Mouse (Mus musculus) thymus, postnatal 25 days (tissue): ENCODE measurements around the gene Arpin.
A peak's percentile ranks its signal among the peaks of the same experiment; 100 is the strongest.

ENCODE experiments used
- DNase-seq: peaks from one replicate; pipeline ENCODE4 v3.0.0; 2022

Arpin gene

DNA sequence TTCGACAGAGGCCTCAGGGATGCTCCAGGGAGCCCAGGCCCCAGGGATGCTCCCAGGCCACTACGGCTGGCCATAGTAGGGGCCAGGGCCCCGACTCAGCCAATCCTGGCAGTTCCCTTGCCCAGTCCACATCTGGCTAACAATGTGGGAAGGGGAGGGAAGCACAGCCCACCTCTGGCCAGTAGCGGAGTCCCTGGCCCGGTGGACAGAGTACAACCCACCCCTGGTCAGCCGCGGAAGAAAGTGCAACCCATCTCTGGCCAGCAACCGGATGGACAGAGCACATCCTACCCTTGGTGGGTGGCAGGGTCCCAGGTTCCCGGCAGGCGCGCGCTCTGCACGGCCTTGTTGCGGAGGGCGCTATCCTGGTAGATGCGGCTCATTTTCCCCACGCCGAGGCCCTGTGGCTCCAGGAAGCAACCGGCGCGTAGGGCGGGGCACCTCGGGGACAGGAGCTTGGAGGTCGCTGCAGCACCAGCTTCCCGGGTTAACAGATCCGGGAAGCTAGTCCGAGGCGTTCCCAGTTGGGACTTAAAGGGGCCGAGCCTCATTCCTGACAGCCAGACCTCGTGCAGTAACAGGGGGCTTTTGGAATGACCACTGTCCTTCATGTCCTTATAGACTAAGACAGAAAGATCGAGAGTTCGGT lies at the start of gene Arpin:
Arpin (minus strand) TSS at position 498 of the 649 bp plus-strand sequence.
- no peak for DNase-seq

DNA sequence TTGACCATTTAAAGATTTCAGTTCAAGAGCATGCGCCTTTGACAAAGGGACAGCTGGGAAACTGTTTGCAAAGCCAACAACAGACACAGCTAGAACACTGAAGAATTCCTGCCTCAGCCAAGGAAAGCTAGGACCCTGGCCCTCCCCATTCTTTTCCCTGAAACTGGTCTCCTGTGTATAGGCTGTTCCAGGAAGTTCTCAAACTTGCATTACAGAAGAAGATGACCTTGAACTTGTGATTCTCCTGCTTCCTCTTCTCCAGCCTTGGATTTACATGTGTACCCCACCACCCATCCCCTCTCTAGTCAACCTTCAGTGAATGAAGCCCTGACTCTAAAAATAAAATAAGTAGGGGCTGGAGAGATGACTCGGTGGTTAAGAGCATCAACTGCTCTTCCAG lies 40.2 kb upstream of the Arpin start:
- no peak for DNase-seq

DNA sequence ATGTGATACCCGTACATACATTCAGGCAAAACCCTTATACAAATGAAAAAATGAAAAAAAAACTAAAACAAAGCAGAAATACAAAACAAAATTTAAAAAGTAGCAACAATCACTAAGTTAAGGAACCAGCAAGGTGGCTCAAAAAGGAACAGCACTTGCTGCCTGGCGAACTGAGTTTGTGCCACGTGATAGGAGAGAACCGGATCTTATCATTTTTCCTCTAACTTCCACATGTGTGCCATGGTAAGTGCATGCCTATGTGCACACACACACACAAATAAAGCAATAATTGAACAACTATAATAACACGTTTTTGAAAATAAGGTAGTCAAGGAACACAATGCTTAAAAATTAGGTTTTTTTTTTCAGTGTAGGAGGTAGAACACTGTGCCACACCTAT lies 37.0 kb upstream of the Arpin start:
- no peak for DNase-seq

DNA sequence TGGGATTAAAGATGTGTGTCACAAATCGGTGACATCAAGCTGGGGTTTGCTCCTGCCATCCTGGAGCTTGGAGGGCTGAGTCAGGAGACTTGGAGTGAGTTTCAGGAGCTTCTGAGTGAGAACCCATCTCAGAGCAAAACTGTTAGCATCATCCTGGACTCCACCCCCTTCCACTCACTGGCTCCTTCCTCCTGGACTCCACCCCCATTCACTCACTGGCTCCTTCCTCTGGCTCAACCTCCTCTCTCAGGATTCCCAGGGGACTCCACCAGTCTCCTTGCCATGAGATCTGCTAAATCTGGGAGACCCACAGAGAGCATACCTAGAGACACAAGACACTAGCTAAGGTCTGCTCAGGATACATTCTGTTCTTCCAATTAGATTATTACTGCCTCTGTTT lies 35.2 kb upstream of the Arpin start:
- no peak for DNase-seq

DNA sequence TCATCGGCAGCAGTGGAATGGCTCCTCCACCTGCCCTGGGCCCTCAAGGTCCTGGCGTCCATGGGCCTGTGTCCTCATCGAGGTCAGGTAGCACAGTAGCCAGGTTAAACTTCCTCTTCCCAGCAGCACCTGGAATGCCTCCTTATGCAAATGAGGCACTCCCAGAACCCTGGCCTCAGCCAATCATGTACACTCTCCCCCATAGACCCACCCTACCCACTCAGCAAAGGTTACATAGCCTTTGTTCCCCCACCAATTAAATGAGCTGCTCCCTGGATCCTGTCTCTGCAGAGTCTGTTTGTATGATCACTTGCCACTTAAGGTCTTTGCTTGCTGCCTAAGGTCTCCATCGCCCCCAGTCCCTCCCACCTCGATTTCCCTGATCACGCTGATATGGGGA lies 33.2 kb upstream of the Arpin start:
- no peak for DNase-seq

DNA sequence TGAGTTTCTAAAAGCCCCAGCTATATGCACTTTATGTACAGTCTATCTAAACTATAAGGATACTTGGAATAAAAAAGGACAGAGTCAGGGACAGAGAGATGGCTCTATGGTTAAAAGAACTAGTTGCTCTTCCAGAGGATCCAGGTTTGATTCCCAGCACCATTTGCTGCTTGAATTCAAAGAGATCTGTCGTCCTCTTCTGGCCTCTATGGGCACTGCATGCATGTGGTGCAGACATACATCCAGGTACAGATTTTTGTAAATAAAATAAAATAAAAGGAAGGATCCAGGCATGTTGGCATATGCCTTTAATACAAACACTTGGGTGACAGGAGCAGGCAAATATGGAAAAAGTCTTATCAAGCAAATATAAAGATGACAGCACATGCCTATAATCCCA lies 26.4 kb upstream of the Arpin start:
- no peak for DNase-seq

DNA sequence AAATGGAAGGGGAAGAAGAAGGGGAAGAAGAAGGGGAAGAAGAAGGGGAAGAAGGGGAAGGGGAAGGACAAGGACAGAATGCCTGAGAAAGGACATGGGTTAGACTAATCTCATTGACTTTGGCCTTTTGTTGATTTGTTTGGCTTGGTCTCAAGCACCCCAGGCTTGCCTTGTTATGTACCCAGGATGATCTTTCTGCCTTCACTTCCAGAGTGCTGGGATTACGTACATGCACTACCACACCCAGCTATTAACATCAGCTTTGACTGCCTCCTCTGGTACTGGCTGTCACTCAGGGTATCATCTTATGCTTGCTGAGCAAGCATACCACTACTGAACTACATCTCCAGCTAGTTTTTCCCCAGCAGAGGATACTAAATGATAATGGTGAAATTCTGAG lies 21.0 kb upstream of the Arpin start:
- DNase-seq = no peak

DNA sequence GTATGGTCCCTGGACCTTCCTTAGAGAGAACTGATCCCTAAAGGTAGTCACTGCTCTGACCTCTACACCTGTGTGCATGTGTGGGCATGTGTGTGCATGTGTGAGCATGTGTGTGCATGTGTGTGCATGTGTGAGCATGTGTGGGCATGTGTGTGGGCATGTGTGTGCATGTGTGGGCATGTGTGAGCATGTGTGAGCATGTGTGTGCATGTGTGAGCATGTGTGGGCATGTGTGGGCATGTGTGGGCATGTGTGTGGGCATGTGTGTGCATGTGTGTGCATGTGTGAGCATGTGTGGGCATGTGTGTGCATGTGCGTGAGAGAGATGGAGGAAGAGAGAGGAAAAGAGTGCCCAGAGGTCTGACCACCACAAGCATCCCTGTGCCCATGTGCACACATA lies 19.7 kb upstream of the Arpin start:
- DNase-seq = no peak

DNA sequence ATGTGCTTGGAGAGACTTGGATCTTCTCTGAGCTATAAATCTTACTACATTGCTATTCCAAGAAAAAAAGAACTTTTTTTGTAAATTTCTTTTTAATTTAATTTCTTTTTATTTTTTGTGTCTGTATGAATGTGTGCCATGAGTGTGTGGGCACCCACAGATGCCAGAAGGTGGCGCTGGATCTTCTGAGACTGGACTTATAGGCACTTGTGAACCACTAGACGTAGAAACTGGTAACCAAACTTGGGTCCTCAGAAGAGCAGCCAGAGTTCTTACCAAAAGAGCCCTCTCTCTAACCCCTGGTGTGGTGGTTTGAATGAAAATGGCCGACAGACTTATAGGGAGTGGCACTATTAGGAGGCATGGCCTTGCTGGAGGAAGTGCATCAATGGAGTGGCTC lies 15.9 kb upstream of the Arpin start:
- DNase-seq = no peak

DNA sequence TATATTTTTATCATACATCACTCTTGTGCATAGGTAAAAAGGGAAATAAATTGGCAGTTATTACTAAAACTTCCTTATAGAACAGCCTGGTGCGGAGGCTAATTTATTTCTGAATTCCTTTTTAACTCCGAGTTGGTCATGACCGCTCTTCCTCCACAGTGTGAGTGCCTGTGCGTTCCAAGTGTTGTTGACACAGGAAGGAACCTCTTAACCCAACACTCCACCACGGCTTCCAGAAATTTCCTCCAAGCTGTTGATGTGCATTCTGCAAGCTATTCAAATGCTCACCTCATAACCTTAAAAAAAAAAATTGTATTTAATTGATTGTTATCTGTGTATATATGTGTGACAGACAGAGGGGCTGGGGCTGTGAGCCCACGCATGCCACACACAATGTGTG lies 15.1 kb upstream of the Arpin start:
- DNase-seq = no peak

DNA sequence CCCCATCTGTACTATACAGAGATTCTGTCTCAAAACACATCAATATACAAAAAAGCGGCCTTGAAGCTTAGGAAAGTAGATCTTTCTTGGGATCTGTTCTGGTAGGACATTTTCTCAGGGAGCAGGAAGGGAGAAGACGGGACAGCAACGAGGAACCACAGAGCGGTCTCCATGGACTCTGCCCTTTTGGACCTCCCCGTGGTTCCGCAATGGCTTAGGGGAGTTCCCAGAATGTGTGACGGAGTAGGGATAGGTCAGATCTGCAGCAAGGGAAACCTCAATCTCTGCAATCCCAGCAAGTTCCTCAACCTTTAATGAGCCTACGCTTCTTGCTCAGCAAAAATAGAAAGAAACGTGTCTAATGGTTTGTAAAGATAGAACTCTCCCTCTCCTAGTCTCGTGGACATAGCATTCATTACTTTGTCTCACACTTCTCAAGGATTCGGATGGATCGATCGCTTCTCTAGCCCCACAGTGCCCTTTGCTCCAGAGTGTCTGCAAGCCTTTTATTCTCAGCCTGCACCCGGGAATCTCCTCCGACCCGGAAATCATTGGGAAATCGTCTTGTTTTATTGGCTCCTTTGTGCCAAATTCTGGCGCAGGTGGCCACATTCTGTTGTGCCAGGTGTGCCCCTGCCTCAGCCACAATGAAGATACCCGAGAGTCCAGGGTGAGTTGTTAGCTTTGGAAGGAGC lies 499 bp upstream of the Arpin start:
- DNase-seq = no peak

DNA sequence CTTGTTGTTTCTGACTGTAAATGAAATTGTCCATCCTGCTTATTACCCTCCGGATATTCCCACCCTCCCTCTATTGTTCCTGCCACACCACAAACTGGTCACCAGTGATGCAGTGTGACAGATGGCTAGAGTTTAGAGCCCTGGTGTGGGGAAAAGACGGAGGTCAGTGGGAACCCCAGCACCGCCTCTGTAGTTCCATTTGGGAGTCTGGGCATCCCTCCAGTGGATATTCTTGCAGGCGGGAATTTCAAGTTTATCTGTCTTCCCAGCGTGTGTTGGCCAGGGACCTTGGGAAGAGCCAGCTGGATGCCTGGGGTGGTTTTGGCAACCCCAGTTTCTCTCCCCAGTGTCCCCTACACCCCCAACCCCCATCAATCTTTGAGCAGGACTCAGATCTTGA lies 698 bp downstream of the Arpin start:
- no peak for DNase-seq

DNA sequence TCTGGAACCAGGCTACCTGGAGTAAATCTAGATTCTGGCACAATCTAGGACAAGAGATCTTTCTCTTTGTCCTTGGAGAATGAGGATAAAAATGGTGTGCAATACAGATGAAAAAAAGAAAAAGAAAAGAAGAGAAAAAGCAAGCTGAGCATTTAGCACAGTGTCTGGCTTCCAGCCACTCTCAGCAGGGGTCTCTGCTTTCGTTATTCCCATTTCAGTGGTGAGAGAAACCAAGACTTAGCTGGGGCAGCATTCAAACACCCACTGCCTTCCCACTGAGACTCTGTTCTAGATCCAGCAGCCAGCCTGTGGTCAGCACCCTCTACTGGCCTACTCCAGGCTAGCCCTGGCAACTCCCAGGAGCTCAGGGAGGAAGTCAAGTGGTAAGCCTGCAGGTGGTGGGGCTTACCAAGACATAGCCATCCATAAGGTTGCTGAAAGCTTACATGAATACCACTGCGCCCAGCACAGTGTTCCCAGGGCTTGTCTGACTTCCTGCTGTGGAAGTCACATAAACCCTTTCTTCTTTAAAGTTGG lies 6.6 kb downstream of the Arpin start:
- DNase-seq = no peak

DNA sequence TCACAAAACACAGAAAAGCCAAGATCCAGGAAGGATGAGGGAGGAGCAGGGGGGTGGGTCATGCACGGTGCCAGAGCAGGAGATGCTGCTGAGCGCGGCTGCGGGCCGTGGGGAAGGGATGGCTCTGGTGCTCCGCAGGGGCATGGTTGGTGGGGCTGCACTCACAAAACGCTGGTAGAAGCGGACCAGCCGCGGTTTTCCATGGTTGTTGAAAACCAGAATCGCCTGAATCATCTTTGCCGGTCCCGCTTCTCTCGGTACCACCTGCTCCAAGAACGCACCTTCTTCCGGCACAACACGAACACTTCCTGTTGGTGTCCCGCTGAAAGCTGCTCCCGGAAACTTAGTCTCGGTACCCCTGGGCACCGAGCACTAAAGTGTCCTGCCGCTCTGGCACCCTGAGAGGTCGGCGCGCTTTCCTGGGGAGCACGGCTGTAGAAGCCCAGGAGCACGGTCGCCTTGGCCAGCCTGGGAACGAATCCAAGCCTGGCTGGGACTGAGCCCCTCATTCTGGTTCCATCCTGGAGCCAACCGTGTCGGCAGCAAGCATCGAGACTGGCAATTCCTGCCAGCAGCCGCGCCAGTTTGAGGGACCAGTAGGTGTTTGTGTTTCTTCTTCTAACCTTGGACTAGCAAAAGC lies 14.7 kb downstream of the Arpin start, which contains the start of gene Ap3s2:
Ap3s2 (minus strand) TSS at position 306 of the 640 bp plus-strand sequence.
- peak; percentile 88 for DNase-seq

DNA sequence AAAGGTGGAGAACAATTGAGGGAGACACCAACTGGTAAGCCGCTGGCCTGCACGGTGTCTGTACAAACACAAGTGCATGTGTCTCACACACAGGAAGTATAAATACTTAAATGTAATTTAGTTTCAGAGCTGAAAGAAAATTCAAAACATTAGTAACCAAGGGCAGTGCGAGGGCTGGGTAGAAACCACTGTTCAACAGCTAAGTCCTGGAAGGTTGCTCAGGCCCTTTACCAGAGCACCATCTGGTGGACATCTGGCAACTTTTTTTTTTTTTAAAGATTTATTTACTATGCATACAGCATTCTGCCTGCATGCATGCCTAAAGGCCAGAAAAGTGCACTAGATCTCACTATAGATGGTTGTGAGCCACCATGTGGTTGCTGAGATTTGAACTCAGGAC lies 20.6 kb downstream of the Arpin start:
- DNase-seq = no peak

DNA sequence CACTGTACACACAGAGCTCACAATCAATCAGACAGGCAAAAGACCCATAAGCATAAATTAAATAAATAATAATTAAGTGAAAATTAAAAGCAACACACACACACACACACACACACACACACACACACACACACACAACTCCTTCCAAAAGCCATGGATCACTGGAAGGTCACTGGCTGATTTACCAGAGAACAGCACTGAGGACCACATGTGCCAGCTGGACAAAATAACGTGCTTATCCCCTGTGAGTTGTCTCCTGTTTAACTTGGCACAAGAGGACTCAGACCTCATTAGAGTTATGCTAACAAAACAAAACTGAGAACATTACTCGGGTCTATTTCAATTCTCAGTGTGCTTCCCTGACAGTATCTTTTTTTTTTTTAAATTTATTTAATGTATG lies 27.8 kb downstream of the Arpin start:
- no peak for DNase-seq

DNA sequence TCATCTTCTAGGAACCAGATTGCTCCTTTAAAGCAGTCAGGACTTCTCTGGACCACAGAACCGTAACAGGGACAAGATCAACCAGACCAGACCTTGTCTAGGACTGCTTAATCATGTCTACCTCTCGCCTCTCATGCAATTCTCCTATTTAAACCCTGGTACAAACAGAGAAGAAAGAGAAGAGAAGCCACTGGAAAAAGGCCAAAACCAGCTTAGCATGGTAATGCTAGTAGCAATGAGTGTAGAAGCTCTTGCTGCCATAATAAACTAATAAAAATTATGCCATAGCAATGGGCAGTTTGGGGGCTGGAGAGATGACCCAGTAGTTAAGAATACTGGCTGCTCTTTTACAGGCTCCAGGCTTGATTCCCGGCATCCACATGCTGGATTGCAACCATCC lies 28.2 kb downstream of the Arpin start:
- no peak for DNase-seq

DNA sequence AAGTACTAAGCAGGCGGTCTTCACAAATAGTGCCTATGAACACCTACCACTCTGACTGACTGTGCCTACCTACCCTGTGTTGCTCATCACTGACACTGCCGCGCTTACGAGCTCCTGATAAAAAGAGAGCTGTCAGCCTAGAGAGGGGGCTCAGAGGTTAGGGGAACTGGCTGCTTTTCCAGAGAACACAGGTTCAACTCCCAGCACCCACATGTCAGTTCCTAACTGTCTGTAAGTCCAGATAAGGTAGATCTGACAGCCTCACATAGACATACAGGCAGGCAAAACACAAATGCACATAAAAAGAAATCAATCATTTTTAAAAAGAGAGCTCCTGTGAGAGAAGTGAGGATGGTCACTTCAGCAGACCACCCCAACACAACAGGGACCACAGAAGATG lies 30.0 kb downstream of the Arpin start:
- no peak for DNase-seq

DNA sequence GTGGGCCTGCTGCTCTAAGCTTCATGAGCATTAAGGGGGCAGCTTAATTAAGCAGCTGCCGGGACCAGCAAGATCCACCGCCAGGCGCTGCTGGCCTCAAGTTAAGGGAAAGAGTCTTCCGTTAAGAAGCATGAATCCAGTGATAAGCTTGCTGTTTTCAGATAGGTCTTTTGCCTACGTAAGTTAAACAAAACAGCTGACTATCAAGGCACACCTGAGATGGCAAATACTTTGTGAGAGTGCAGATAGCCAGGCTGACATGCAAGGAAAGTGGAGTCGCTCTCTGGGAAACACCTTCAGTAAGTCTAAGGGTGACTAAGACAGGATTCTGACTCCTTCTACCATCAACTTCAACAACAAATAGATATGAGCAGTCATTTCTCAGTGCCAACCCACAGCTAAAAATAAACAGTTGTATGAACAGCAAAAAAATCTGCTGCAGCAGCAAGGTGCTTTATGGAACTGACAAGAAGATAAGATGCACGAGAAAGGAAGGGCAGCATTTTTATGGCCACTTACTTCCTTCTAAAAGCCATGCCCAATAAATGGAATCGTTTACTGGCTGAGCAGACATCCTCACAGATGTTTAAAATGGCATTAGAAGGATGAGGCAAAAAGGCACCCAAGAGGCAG lies 31.9 kb downstream of the Arpin start:
- DNase-seq = no peak

DNA sequence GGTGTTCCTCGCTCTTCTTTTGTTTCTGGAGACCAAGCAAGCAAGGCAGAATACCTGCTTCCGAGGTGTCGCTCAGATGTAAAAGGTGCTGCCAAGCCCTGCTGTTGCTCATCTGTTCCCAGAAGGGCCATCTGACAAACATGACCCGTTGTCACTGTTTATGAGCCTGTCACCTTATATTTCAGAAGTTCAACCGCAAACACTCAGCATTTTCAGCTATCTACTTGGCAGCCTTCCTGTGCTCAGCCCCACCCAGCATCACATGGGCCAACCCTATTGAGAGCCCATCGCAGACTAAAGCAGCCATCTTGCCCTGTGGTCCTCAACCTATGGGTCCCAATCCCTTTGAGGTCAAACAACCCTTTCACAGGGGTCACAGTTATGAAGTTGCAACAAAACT lies 34.4 kb downstream of the Arpin start:
- no peak for DNase-seq

DNA sequence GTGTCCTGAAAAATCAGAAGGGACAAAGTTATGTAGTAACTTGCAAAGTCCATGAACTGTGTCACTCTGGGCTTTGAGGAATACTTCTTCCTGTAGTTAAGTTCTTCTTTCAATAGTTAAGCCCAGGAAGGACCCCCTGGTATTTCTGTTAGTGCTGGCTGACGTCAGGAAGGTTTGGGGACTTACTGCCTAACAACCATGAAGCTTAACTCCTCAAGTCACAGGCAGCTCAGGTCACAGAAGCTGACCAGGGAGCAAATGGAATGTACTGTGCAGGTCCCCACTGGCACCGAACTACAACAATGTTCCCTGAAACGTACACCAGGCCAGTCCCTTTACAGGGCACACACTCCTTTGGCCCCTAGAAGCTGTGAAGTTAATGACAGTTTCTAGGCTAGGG lies 39.9 kb downstream of the Arpin start:
- DNase-seq = no peak

DNA sequence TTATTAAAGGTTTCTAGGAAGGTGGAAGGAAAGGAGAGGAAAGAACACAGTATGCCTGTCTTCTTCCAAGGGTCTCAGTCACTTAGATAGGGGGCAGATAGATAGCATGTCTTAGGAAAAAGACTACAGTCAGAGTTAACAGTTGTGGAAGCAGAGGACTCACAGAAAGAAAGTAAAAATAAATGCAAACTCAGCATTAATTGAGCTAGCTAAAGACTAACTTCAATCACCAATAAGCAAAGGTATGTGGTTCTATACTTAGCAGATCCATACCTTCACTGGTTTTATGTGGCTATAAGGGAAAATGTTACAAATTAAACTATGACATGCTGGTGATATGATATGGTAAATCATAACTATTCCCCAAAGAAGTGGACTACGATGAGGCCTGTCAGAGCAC lies 40.4 kb downstream of the Arpin start:
- no peak for DNase-seq

DNA sequence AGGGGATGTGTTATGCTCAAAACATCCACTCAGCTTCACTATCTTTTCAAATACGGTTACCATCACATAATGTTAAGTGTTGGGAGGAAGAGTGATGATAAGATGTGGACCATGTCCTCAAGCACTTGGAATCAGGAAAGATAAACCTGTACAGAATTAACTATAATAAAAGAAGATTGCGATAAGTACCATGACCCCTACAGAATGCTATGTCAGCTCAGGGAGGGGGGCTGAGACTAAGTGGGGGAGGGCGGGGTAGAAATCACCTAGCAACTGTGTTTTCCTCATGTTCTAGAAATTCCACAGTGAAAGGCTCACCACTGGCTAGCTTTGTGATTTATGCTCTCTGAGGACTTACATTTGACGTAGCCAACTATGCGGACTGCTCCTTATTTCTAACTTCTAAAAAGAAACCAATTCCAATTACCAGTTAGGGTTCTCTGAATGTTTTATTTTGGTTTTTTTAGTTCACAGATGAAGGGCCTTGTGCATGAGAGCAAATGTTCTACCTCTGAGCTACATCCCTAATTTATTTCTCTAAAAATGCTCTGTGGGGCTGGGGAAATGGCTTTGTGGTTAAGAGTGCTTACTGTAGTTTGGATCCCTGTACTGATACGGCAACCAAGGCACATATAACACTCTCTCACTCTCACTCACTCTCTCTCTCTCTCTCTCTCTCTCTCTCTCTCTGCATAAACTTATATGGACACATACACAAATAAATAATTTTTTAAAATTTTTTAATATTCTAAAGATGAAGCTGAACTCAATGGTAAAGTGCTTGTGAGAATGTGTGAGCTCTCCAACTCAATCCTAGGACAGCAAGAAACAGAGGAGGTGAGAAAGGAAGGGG lies 42.4 kb downstream of the Arpin start:
- DNase-seq = no peak
